Mouse (Mus musculus) myocyte (in vitro differentiated cells): Measurements from ENCODE around the gene Stn1. TPM values are rescaled to one million over a fixed set of nuclear protein-coding genes. Genes with fewer than 3 reads are reported as not detected.
A peak's percentile ranks its signal among the peaks of the same experiment; 100 is the strongest.

Source experiments
- H3K27me3 ChIP-seq: one replicate; pipeline ENCODE4 v1.6.1; 2011; ENCODE audit not compliant: control insufficient read depth, insufficient read depth, insufficient read length
- H3K36me3 ChIP-seq: one replicate; pipeline ENCODE4 v1.6.1; 2011; ENCODE audit not compliant: control insufficient read depth, insufficient read depth
- H3K4me2 ChIP-seq: one replicate; pipeline ENCODE4 v1.6.1; 2011; ENCODE audit warnings: low read depth, control low read depth
- H3K4me3 ChIP-seq: one replicate; pipeline ENCODE4 v1.5.1; 2011; ENCODE audit warnings: mild to moderate bottlenecking, control low read depth, moderate library complexity
- H3K79me2 ChIP-seq: one replicate; pipeline ENCODE4 v1.6.1; 2011; ENCODE audit not compliant: control insufficient read depth, insufficient read depth
- H3ac ChIP-seq: one replicate; pipeline ENCODE4 v1.6.1; 2011; ENCODE audit not compliant: control insufficient read depth, insufficient read length
- CEBPB ChIP-seq: IDR thresholded peaks from 2 replicates; pipeline ENCODE4 v1.6.1; 2011; ENCODE audit warnings: mild to moderate bottlenecking, moderate library complexity; ENCODE audit not compliant: poor library complexity, insufficient read depth, severe bottlenecking
- E2F4 ChIP-seq: IDR thresholded peaks from one replicate; pipeline ENCODE4 v1.6.1; 2011; ENCODE audit warnings: mild to moderate bottlenecking, control low read depth, moderate library complexity; ENCODE audit not compliant: insufficient read depth
- MAX ChIP-seq: IDR thresholded peaks from one replicate; pipeline ENCODE4 v1.6.1; 2011; ENCODE audit warnings: low read depth, mild to moderate bottlenecking, control low read depth
- MYOD1 ChIP-seq, 3 experiments: IDR thresholded peaks; one replicate each; pipeline ENCODE4 v1.6.1; 2011; ENCODE audit warnings: control low read depth in 2 of 3, low read depth in 2 of 3, mild to moderate bottlenecking in 2 of 3, moderate library complexity in 1 of 3; ENCODE audit not compliant: insufficient read length in 2 of 3, control insufficient read depth in 1 of 3
- MYOG ChIP-seq, 3 experiments: IDR thresholded peaks; one replicate each; pipeline ENCODE4 v1.6.1; 2011; ENCODE audit warnings: control low read depth in 2 of 3, low read depth in 2 of 3, mild to moderate bottlenecking in 2 of 3; ENCODE audit not compliant: insufficient read length in 2 of 3, control insufficient read depth in 1 of 3, insufficient read depth in 1 of 3
- POLR2A ChIP-seq: IDR thresholded peaks from one replicate; pipeline ENCODE4 v1.6.1; 2011; ENCODE audit warnings: low read depth, mild to moderate bottlenecking, control low read depth, moderate library complexity; ENCODE audit not compliant: insufficient read length
- POLR2AphosphoS2 ChIP-seq: IDR thresholded peaks from one replicate; pipeline ENCODE4 v1.6.1; 2011; ENCODE audit warnings: low read depth, control low read depth; ENCODE audit not compliant: insufficient read length
- REST ChIP-seq: IDR thresholded peaks from one replicate; pipeline ENCODE4 v1.6.1; 2011; ENCODE audit warnings: mild to moderate bottlenecking, control low read depth, moderate library complexity; ENCODE audit not compliant: insufficient read depth, insufficient read length
- SRF ChIP-seq: IDR thresholded peaks from one replicate; pipeline ENCODE4 v1.6.1; 2011; ENCODE audit warnings: low read depth; ENCODE audit not compliant: control insufficient read depth, insufficient read length
- TCF12 ChIP-seq: IDR thresholded peaks from one replicate; pipeline ENCODE4 v1.6.1; 2011; ENCODE audit warnings: mild to moderate bottlenecking, control low read depth; ENCODE audit not compliant: poor library complexity, insufficient read depth, severe bottlenecking
- TCF3 ChIP-seq: IDR thresholded peaks from one replicate; pipeline ENCODE4 v1.6.1; 2011; ENCODE audit warnings: low read depth, control low read depth; ENCODE audit not compliant: insufficient read length
- USF1 ChIP-seq: IDR thresholded peaks from one replicate; pipeline ENCODE4 v1.6.1; 2011; ENCODE audit warnings: low read depth, mild to moderate bottlenecking, control low read depth, moderate library complexity
- polyA plus RNA-seq: library from polyadenylated mRNA; unstranded; fragments of >200 nt; fragmentation: generic; extraction: Trizol; gene quantifications from one replicate; pipeline ENCODE4 v1.2.1, GENCODE M21; 2012; ENCODE audit warnings: missing spikeins

Stn1 gene
- polyA plus RNA-seq, result 43.9 TPM

GRCm38 (mm10) chr19:47537300-47537792, at the start of gene Stn1:
Gene Stn1 (minus strand): TSS chr19:47537507.
- H3K4me2 ChIP-seq, result peak within 1 kb of the TSS; percentile 99
- H3K36me3 ChIP-seq, result no peaks in the 10 kb centered on the region
- H3ac ChIP-seq, result no peak within 1 kb of the TSS
- TF ChIP-seq MYOD1 (IDR thresholded peaks at IDR 0.05; ENCODE audit: control insufficient read depth in 1 of 3, insufficient read length in 2 of 3, low read depth in 2 of 3), result no peak
- TF ChIP-seq REST, result no peak
- no peak for TF ChIP-seq SRF
- TF ChIP-seq POLR2AphosphoS2, result no peak
- TF ChIP-seq POLR2A, result no peak
- TF ChIP-seq TCF12, result no peak
- no peak for TF ChIP-seq E2F4
- no peak for TF ChIP-seq TCF3
- TF ChIP-seq MAX, result no peak
- no peak for TF ChIP-seq USF1
- TF ChIP-seq CEBPB, result no peak
- TF ChIP-seq MYOG (IDR thresholded peaks at IDR 0.05; ENCODE audit: control insufficient read depth in 1 of 3, insufficient read depth in 1 of 3, insufficient read length in 2 of 3, low read depth in 2 of 3), result no peak
- H3K4me3 ChIP-seq, result peak within 1 kb of the TSS; percentile 58
- H3K27me3 ChIP-seq, result no peaks in the 10 kb centered on the region
- no peaks in the 10 kb centered on the region for H3K79me2 ChIP-seq

- H3ac ChIP-seq, result no peak overlapping the region
- H3K4me3 ChIP-seq, result no peak overlapping the region
- no peaks in the 10 kb centered on the region for H3K27me3 ChIP-seq
- H3K79me2 ChIP-seq, result peaks cover 83% of the 10 kb centered on the region
- no peak for TF ChIP-seq SRF
- TF ChIP-seq POLR2AphosphoS2, result no peak
- no peak for TF ChIP-seq REST
- TF ChIP-seq E2F4, result no peak
- no peak for TF ChIP-seq CEBPB
- no peak for TF ChIP-seq MYOG (IDR thresholded peaks at IDR 0.05; ENCODE audit: control insufficient read depth in 1 of 3, insufficient read depth in 1 of 3, insufficient read length in 2 of 3, low read depth in 2 of 3)
- TF ChIP-seq USF1, result no peak
- no peak for TF ChIP-seq MAX
- no peak for TF ChIP-seq TCF3
- no peak for TF ChIP-seq POLR2A
- no peak for TF ChIP-seq TCF12
- TF ChIP-seq MYOD1 (IDR thresholded peaks at IDR 0.05; ENCODE audit: control insufficient read depth in 1 of 3, insufficient read length in 2 of 3, low read depth in 2 of 3), result no peak
- no peaks in the 10 kb centered on the region for H3K36me3 ChIP-seq
- H3K4me2 ChIP-seq, result no peak overlapping the region
Measured at GRCm38 (mm10) chr19:47587009-47587408, 49.7 kb upstream of the Stn1 start.

GRCm38 (mm10) chr19:47585772-47586171, 48.5 kb upstream of the Stn1 start:
- Histone ChIP-seq H3K4me3 (no peak overlapping the region), H3K4me2 (peak overlapping the region; percentile 28), H3K36me3 (no peaks in the 10 kb centered on the region), H3K27me3 (no peaks in the 10 kb centered on the region), H3K79me2 (peaks cover 95% of the 10 kb centered on the region), H3ac (no peak overlapping the region)
- TF ChIP-seq POLR2A, result no peak
- no peak for TF ChIP-seq TCF12
- no peak for TF ChIP-seq E2F4
- TF ChIP-seq POLR2AphosphoS2, result no peak

GRCm38 (mm10) chr19:47579788-47580631, 42.7 kb upstream of the Stn1 start:
- TF ChIP-seq TCF3 (no peak), MAX (no peak), E2F4 (no peak), POLR2AphosphoS2 (no peak), USF1 (no peak), POLR2A (no peak), MYOG (IDR thresholded peaks at IDR 0.05; ENCODE audit: control insufficient read depth in 1 of 3, insufficient read depth in 1 of 3, insufficient read length in 2 of 3, low read depth in 2 of 3) (no peak), SRF (no peak), MYOD1 (IDR thresholded peaks at IDR 0.05; ENCODE audit: control insufficient read depth in 1 of 3, insufficient read length in 2 of 3, low read depth in 2 of 3) (no peak), TCF12 (no peak), CEBPB (no peak), REST (no peak)

More at GRCm38 (mm10) chr19:47579788-47580631, 42.7 kb upstream of the Stn1 start:
- Histone ChIP-seq H3K4me3 (peak overlapping the region; percentile 70), H3K36me3 (no peaks in the 10 kb centered on the region), H3ac (peak overlapping the region; percentile 97), H3K4me2 (peak overlapping the region; percentile 88), H3K79me2 (peaks cover 52% of the 10 kb centered on the region), H3K27me3 (no peaks in the 10 kb centered on the region)
